Mouse (Mus musculus): ENCODE measurements around the gene Bcas3. TPM values are rescaled to one million over a fixed set of nuclear protein-coding genes. Genes with fewer than 3 reads are reported as not detected.

Bcas3 gene
- total and polyA plus RNA-seq, 2 experiments from 2014 or later, result 29.3 to 31.6 TPM

DNA sequence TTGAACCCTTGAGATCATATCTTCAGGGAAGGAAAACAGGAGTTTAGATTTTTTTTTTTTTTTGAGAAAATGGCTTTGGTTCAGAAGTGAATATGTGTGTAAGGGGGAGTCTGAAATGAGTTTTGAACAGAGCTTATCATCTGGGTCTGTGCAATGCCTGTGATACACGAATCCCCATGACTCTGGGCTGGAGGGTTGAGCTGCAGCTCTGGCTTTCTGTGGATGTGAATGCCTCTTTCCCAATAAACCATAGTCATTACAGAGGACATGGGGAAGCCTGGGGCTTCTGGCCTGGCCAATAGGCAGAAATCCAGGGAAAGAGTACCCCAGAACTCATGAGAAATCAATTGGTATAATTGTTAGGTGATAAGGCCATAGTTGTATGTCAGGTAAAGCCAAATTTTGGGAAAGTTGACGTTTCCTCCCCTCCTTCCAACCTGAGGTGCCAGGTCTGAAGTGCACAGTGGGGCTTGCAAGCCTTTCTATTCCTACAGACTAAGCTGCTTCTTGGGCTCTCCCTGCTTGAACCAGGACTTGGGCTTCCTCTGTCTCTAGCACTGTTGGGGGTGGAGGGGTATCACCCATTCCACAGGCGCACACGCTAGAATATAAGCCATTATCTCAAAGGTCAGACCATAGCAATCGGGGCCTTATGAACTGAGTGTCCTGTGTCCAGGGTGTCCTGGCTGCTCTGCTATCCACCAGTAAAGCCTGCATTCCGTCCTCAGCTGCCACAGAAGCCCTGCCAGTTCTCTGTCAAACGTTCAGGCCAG is 486.5 kb downstream of the Bcas3 start:
- Histone ChIP-seq H3K36me3 (ENCODE audit: insufficient read depth) (no peaks in the 10 kb centered on the region), H3K9me3 (ENCODE audit: low read length) (no peaks in the 10 kb centered on the region), H3K4me1 (ENCODE audit: insufficient read depth) (peaks cover 4% of the 10 kb centered on the region; the same call in 1 of the 2 replicates), H3K27ac (ENCODE audit: low read depth, low read length) (no peak overlapping the region), H3K4me3 (ENCODE audit: low read depth, low read length) (no peak overlapping the region), H3K27me3 (ENCODE audit: insufficient read depth, low read length) (peaks cover 92% of the 10 kb centered on the region), H3K4me2 (ENCODE audit: low read depth) (no peak overlapping the region), H3K9ac (no peak overlapping the region)
- ATAC-seq (no peak), DNase-seq (no peak)
- no peak for TF ChIP-seq CTCF (IDR thresholded peaks at IDR 0.05; ENCODE audit: low read depth)
- 13% methylated on average over 7 of the region's 7 CpGs for WGBS

DNA sequence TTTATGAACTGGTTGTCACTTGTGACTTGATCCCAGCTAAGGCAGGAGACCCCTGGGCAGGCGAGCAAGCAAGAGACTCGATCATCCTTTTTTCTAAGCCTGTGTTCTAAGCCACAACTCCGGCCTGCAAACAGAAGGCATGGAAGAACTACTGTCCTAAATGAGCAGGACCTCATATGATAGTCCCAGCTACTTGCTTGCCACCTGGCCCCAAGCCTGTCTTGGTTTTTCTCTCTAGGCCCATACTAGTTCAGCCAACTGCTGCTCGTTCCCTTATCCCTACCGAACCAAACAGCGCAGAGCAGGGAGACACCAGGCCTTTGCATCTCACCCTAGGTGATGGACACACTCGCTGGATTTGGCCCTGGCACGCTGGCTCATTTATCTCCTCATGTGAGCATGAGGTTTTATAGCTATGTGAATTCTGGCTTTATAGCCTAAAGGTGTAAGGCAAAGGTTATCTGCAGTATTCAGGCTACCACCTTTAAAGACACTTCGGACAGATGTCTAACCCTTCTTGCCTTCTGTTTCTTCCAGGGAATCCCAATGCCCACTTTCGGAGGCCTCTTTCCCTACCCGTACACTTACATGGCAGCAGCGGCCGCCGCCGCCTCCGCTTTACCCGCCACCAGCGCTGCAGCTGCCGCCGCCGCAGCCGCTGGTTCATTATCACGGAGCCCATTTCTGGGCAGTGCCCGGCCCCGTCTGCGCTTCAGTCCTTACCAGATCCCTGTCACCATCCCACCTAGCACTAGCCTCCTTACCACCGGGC is 487.2 kb downstream of the Bcas3 start:
- no peak overlapping the region for H3K4me3 ChIP-seq (ENCODE audit: low read depth, low read length)
- H3K36me3 ChIP-seq (ENCODE audit: insufficient read depth), result no peaks in the 10 kb centered on the region
- H3K27ac ChIP-seq (ENCODE audit: low read depth, low read length), result no peak overlapping the region
- ATAC-seq (no peak), DNase-seq (no peak)
- H3K9me3 ChIP-seq (ENCODE audit: low read length), result no peaks in the 10 kb centered on the region
- H3K27me3 ChIP-seq (ENCODE audit: insufficient read depth, low read length), result peaks cover 92% of the 10 kb centered on the region
- H3K4me2 ChIP-seq (ENCODE audit: low read depth), result no peak overlapping the region
- WGBS, result 6% methylated on average over 27 of the region's 27 CpGs
- no peak for TF ChIP-seq CTCF (IDR thresholded peaks at IDR 0.05; ENCODE audit: low read depth)
- H3K9ac ChIP-seq, result no peak overlapping the region
- H3K4me1 ChIP-seq (ENCODE audit: insufficient read depth), result peaks cover 4% of the 10 kb centered on the region; the same call in 1 of the 2 replicates

- peaks cover 4% of the 10 kb centered on the region; the same call in 1 of the 2 replicates for H3K4me1 ChIP-seq (ENCODE audit: insufficient read depth)
- no peak overlapping the region for H3K9ac ChIP-seq
- H3K36me3 ChIP-seq (ENCODE audit: insufficient read depth), result no peaks in the 10 kb centered on the region
- H3K27ac ChIP-seq (ENCODE audit: low read depth, low read length), result no peak overlapping the region
- WGBS, result 2% methylated on average over 21 of the region's 21 CpGs
- H3K4me2 ChIP-seq (ENCODE audit: low read depth), result no peak overlapping the region
- DNase-seq, result no peak
- no peak overlapping the region for H3K4me3 ChIP-seq (ENCODE audit: low read depth, low read length)
- no peak for TF ChIP-seq CTCF (IDR thresholded peaks at IDR 0.05; ENCODE audit: low read depth)
- H3K9me3 ChIP-seq (ENCODE audit: low read length), result no peaks in the 10 kb centered on the region
- no peak for ATAC-seq
- peaks cover 92% of the 10 kb centered on the region for H3K27me3 ChIP-seq (ENCODE audit: insufficient read depth, low read length)
These were observed 487.8 kb downstream of the Bcas3 start for GRCm38 (mm10) chr11:85840803-85841145.

- DNase-seq (no peak), ATAC-seq (no peak)
- Histone ChIP-seq H3K4me2 (ENCODE audit: low read depth) (no peak overlapping the region), H3K9ac (no peak overlapping the region), H3K27me3 (ENCODE audit: insufficient read depth, low read length) (peaks cover 91% of the 10 kb centered on the region), H3K27ac (ENCODE audit: low read depth, low read length) (no peak overlapping the region), H3K4me1 (ENCODE audit: insufficient read depth) (peaks cover 4% of the 10 kb centered on the region; the same call in 1 of the 2 replicates), H3K36me3 (ENCODE audit: insufficient read depth) (no peaks in the 10 kb centered on the region), H3K4me3 (ENCODE audit: low read depth, low read length) (no peak overlapping the region), H3K9me3 (ENCODE audit: low read length) (no peaks in the 10 kb centered on the region)
- 10% methylated on average over 8 of the region's 8 CpGs for WGBS
- no peak for TF ChIP-seq CTCF (IDR thresholded peaks at IDR 0.05; ENCODE audit: low read depth)
These were observed 488.3 kb downstream of the Bcas3 start for GRCm38 (mm10) chr11:85841211-85841681.

DNA sequence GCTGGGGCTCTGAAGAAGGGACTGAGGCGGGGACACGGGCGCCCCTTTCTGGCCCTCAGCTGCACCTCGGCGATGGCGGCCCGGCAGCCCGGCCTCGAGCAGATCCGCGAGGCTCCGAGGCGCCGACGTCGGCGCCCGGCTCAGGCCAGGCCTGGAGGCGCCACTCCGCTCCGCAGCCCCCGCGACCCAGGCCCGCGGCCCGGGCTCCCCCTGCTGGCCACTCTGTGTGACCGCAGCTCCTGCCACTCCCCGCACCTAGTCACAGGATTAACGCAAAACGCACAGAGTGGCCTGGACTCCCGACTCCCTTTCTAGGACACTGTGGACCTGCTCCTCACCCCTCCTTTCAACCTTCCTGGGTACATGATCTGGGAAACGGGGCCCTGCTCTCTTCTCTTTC is 489.0 kb downstream of the Bcas3 start:
- DNase-seq, result peak; percentile 80
- 2% methylated on average over 31 of the region's 32 CpGs for WGBS
- peak overlapping the region; percentile 57 for H3K4me2 ChIP-seq (ENCODE audit: low read depth)
- no peak overlapping the region for H3K9ac ChIP-seq
- no peaks in the 10 kb centered on the region for H3K36me3 ChIP-seq (ENCODE audit: insufficient read depth)
- ATAC-seq, result peak; percentile 75
- no peak overlapping the region for H3K27ac ChIP-seq (ENCODE audit: low read depth, low read length)
- H3K27me3 ChIP-seq (ENCODE audit: insufficient read depth, low read length), result peaks cover 92% of the 10 kb centered on the region
- peak; percentile 80 for TF ChIP-seq CTCF (IDR thresholded peaks at IDR 0.05; ENCODE audit: low read depth)
- H3K4me1 ChIP-seq (ENCODE audit: insufficient read depth), result peaks cover 4% of the 10 kb centered on the region; the same call in 1 of the 2 replicates
- no peaks in the 10 kb centered on the region for H3K9me3 ChIP-seq (ENCODE audit: low read length)
- H3K4me3 ChIP-seq (ENCODE audit: low read depth, low read length), result peak overlapping the region; percentile 30

- Histone ChIP-seq H3K9ac (no peak overlapping the region), H3K4me2 (ENCODE audit: low read depth) (peak overlapping the region; percentile 61; the same call in 1 of the 2 replicates), H3K4me1 (ENCODE audit: insufficient read depth) (peaks cover 4% of the 10 kb centered on the region; the same call in 1 of the 2 replicates), H3K9me3 (ENCODE audit: low read length) (no peaks in the 10 kb centered on the region), H3K4me3 (ENCODE audit: low read depth, low read length) (no peak overlapping the region), H3K27me3 (ENCODE audit: insufficient read depth, low read length) (peaks cover 93% of the 10 kb centered on the region), H3K36me3 (ENCODE audit: insufficient read depth) (no peaks in the 10 kb centered on the region), H3K27ac (ENCODE audit: low read depth, low read length) (no peak overlapping the region)
- no peak for TF ChIP-seq CTCF (IDR thresholded peaks at IDR 0.05; ENCODE audit: low read depth)
- ATAC-seq (no peak), DNase-seq (no peak)
- WGBS, result 4% methylated on average over 24 of the region's 24 CpGs
These were observed 489.8 kb downstream of the Bcas3 start for GRCm38 (mm10) chr11:85842596-85843346.
